Mouse (Mus musculus) limb, embryonic 14.5 days (tissue): ENCODE measurements at regions not wholly inside any gene's neighbourhood (a gene's known extent, or its start where the extent isn't known, plus 50 kb on each side); places are given as distances from the start of the nearest gene placed in this dataset.

Experiments
- ATAC-seq: fragments of 200-750 bp; cut with Nextera tagmentation; 2 replicates; pipeline ENCODE4 v1.8.0; 2017; ENCODE audit warnings: low read depth, moderate number of reproducible peaks, moderate TSS enrichment; ENCODE audit not compliant: low FRiP score
- DNase-seq: peaks from one replicate; pipeline ENCODE4 v3.0.0-alpha.2; 2015; ENCODE audit warnings: low spot score
- H3K27ac ChIP-seq: fragments of 300-500 bp; sonication (generic); replicated peaks from 2 replicates; pipeline ENCODE4 v1.5.1; 2014; ENCODE audit warnings: low read depth, mild to moderate bottlenecking, low read length, moderate library complexity, mixed read lengths
- H3K27me3 ChIP-seq: fragments of 300-500 bp; sonication (generic); 2 replicates; pipeline ENCODE4 v1.6.1; 2014; ENCODE audit warnings: low read length, mixed read lengths; ENCODE audit not compliant: control insufficient read depth, insufficient read depth
- H3K36me3 ChIP-seq: fragments of 300-500 bp; sonication (generic); 2 replicates; pipeline ENCODE4 v1.6.1; 2014; ENCODE audit warnings: mild to moderate bottlenecking, low read length, moderate library complexity, mixed read lengths; ENCODE audit not compliant: control insufficient read depth, insufficient read depth
- H3K4me1 ChIP-seq: fragments of 300-500 bp; sonication (generic); 2 replicates; pipeline ENCODE4 v1.6.1; 2014; ENCODE audit warnings: antibody characterized with exemption, low read length, mixed read lengths; ENCODE audit not compliant: control insufficient read depth, insufficient read depth
- H3K4me2 ChIP-seq: fragments of 300-500 bp; sonication (generic); replicated peaks from 2 replicates; pipeline ENCODE4 v1.6.1; 2014; ENCODE audit warnings: low read depth, mild to moderate bottlenecking, low read length, moderate library complexity; ENCODE audit not compliant: severe bottlenecking
- H3K4me3 ChIP-seq: fragments of 300-500 bp; sonication (generic); replicated peaks from 2 replicates; pipeline ENCODE4 v1.5.1; 2014; ENCODE audit warnings: low read length
- H3K9ac ChIP-seq: fragments of 300-500 bp; sonication (generic); 2 replicates; pipeline ENCODE4 v1.6.1; 2014; ENCODE audit warnings: mild to moderate bottlenecking, low read depth, low read length, moderate library complexity; ENCODE audit not compliant: severe bottlenecking
- H3K9me3 ChIP-seq: fragments of 300-500 bp; sonication (generic); 2 replicates; pipeline ENCODE4 v1.6.1; 2016; ENCODE audit warnings: low read length; ENCODE audit not compliant: control insufficient read depth
- POLR2A ChIP-seq: fragments of 200-500 bp; IDR thresholded peaks from 2 replicates; pipeline ENCODE4 v1.8.0; 2012; ENCODE audit warnings: inconsistent platforms, mild to moderate bottlenecking, moderate library complexity, borderline replicate concordance; ENCODE audit not compliant: insufficient read depth, insufficient read length; ENCODE audit errors: extremely low read depth
- WGBS: fragments of 180-500 bp; shearing (Covaris S2); extraction: QIAGEN DNeasy Blood & Tissue Kit; methylation state at CpG from one replicate; pipeline ENCODE4 v1.1.7; 2014; 5-methylcytosine and 5-hydroxymethylcytosine counted together

GRCm38 (mm10) chr15:63616506-63617208 lies 228.3 kb downstream of the Gsdmc2 start:
- no peak overlapping the region for H3K9ac ChIP-seq
- H3K4me3 ChIP-seq = no peak overlapping the region
- H3K27me3 ChIP-seq = no peaks in the 10 kb centered on the region
- WGBS = 83% methylated on average over 8 of the region's 8 CpGs
- DNase-seq (peak; percentile 15), ATAC-seq (0 out of 2 replicates have a peak, but pooled peaks have one; percentile 47)
- H3K9me3 ChIP-seq = no peaks in the 10 kb centered on the region
- no peak overlapping the region for H3K4me2 ChIP-seq
- no peak overlapping the region for H3K27ac ChIP-seq
- no peaks in the 10 kb centered on the region for H3K36me3 ChIP-seq
- TF ChIP-seq POLR2A = no peak
- H3K4me1 ChIP-seq = no peaks in the 10 kb centered on the region

DNA sequence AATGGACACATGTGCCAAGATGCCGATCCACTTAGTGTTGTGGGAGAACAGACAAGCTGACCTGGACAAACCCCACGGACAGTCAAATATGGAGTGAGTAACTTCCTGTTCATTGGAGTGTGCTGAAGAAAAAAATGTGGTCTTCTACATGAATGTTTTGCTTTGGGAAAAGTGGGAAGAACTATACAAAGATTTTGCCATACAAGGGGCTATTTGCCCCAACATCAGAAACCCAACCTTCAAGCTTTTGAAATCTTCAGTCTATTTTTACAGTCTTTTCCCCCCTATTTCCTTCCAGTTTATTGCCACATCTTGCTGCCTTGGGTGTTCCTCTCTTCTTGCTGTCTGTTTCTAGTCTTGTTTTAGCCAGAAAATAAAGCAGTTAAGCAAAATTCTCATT lies 230.8 kb downstream of the Gsdmc2 start:
- Histone ChIP-seq H3K4me1 (no peaks in the 10 kb centered on the region), H3K9me3 (no peaks in the 10 kb centered on the region), H3K4me2 (no peak overlapping the region), H3K9ac (no peak overlapping the region), H3K4me3 (no peak overlapping the region), H3K36me3 (no peaks in the 10 kb centered on the region), H3K27me3 (no peaks in the 10 kb centered on the region), H3K27ac (no peak overlapping the region)
- no peak for TF ChIP-seq POLR2A
- 86% methylated on average over 2 of the region's 2 CpGs for WGBS
- DNase-seq (no peak), ATAC-seq (no peak)

DNA sequence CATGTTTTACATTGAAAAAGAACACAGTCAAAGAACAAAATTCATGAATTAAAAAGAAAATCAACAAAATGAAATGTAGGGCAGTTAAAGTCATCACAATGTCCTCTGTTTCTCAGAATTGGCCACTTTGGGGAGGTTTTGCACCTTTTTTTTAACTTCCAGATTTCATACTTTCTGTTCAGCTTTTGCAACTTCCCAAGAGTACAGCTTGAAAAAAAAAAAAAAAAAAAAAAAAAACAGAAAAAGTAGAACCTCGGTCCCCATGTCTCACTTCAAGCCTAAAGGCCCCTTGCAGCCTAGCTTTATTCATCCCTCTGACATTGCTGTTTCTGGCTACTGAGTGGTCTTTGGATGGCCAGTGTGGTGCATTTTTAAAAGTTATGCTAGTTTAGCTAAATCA lies 231.9 kb downstream of the Gsdmc2 start:
- no peak overlapping the region for H3K9ac ChIP-seq
- TF ChIP-seq POLR2A = no peak
- no peak overlapping the region for H3K4me2 ChIP-seq
- no peaks in the 10 kb centered on the region for H3K9me3 ChIP-seq
- no peak overlapping the region for H3K27ac ChIP-seq
- no peaks in the 10 kb centered on the region for H3K27me3 ChIP-seq
- no peaks in the 10 kb centered on the region for H3K4me1 ChIP-seq
- no peak overlapping the region for H3K4me3 ChIP-seq
- no peaks in the 10 kb centered on the region for H3K36me3 ChIP-seq
- no peak for ATAC-seq
- 84% methylated on average over 1 of the region's 1 CpGs for WGBS
- DNase-seq = no peak

- ATAC-seq (no peak), DNase-seq (no peak)
- Histone ChIP-seq H3K9ac (no peak overlapping the region), H3K4me1 (no peaks in the 10 kb centered on the region), H3K9me3 (no peaks in the 10 kb centered on the region), H3K27ac (no peak overlapping the region), H3K36me3 (no peaks in the 10 kb centered on the region), H3K4me3 (no peak overlapping the region), H3K27me3 (no peaks in the 10 kb centered on the region), H3K4me2 (no peak overlapping the region)
- WGBS = 87% methylated on average over 3 of the region's 3 CpGs
- no peak for TF ChIP-seq POLR2A
Observed at GRCm38 (mm10) chr15:63611161-63611560, 233.8 kb downstream of the Gsdmc2 start.

DNA sequence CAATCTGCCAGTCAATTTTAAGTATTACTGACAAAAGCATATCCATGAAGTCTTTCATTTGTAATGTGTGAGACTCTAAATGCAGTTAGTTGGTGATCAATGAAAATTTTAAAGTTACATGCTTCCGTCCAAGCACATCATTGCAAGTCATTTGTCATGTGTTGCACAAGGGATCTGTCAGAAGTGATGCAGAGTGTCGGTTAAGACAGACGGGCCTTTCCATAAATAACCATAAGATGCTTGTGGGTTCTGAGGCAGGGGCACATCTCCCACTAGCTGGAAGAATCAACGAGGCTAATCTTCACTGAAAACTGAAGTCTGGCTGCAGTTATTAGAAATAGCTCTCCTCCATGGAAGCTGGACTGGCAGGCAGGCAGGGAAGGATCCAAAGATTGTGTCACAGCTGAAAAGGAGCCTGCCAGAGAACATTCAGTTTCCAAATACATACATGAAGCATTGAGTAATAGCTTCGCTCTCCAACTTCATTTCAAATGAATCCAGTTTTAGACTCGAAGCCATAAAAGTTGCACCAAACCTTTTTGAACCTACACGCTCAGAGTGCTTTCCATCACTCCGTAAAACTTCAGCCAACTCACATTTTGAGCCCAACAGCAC lies 241.8 kb downstream of the Gsdmc2 start:
- no peak overlapping the region for H3K4me2 ChIP-seq
- 71% methylated on average over 8 of the region's 8 CpGs for WGBS
- DNase-seq = peak; percentile 55

More for the DNA sequence above, 241.8 kb downstream of the Gsdmc2 start:
- no peak for TF ChIP-seq POLR2A
- no peak for ATAC-seq
- Histone ChIP-seq H3K4me3 (no peak overlapping the region), H3K27me3 (no peaks in the 10 kb centered on the region), H3K27ac (no peak overlapping the region), H3K36me3 (no peaks in the 10 kb centered on the region), H3K4me1 (no peaks in the 10 kb centered on the region), H3K9ac (no peak overlapping the region), H3K9me3 (no peaks in the 10 kb centered on the region)
